Mouse (Mus musculus) ES-E14 (cell line): ENCODE results near the gene Olfr365. TPM values are rescaled to one million over a fixed set of nuclear protein-coding genes. Genes with fewer than 3 reads are reported as not detected.

ENCODE experiments used
- DNase-seq: peaks from one replicate; pipeline ENCODE4 v3.0.0-alpha.2; 2013; ENCODE audit warnings: low read depth, low spot score
- H3K27ac ChIP-seq: 2 replicates; pipeline ENCODE4 v1.5.1; 2012; ENCODE audit warnings: low read depth, mild to moderate bottlenecking, low read length, moderate library complexity, mixed read lengths; ENCODE audit not compliant: poor library complexity, insufficient read depth, severe bottlenecking
- H3K36me3 ChIP-seq: 2 replicates; pipeline ENCODE4 v1.6.1; 2012; ENCODE audit warnings: mild to moderate bottlenecking, low read length, moderate library complexity, mixed read lengths; ENCODE audit not compliant: control insufficient read depth, poor library complexity, insufficient read depth, severe bottlenecking
- H3K4me1 ChIP-seq, 2 experiments: fragments of 150-350 bp in 1 of 2; sonication (generic) in 1 of 2; 2 replicates each; pipeline ENCODE4 v1.6.1; 2012; ENCODE audit warnings: low read length in 2 of 2, mild to moderate bottlenecking in 1 of 2, mixed read lengths in 1 of 2; ENCODE audit not compliant: control insufficient read depth in 2 of 2, insufficient read depth in 2 of 2, poor library complexity in 1 of 2
- H3K4me3 ChIP-seq, 2 experiments: fragments of 150-350 bp in 1 of 2; sonication (generic) in 1 of 2; 2 replicates each; pipeline ENCODE4 v1.5.1; 2012; ENCODE audit warnings: low read length in 2 of 2, low read depth in 1 of 2, mild to moderate bottlenecking in 1 of 2, mixed read lengths in 1 of 2; ENCODE audit not compliant: insufficient read depth in 1 of 2, poor library complexity in 1 of 2, severe bottlenecking in 1 of 2
- H3K9ac ChIP-seq: 2 replicates; pipeline ENCODE4 v1.6.1; 2012; ENCODE audit warnings: low read depth, mild to moderate bottlenecking, low read length, mixed read lengths; ENCODE audit not compliant: poor library complexity, insufficient read depth, severe bottlenecking
- H3K9me3 ChIP-seq: fragments of 150-350 bp; sonication (generic); 2 replicates; pipeline ENCODE4 v1.6.1; 2012; ENCODE audit warnings: low read depth, mild to moderate bottlenecking, low read length; ENCODE audit not compliant: control insufficient read depth, insufficient read depth
- CHD2 ChIP-seq: IDR thresholded peaks from 2 replicates; pipeline ENCODE4 v1.6.1; 2014; ENCODE audit warnings: mild to moderate bottlenecking, low read depth, low read length, inconsistent platforms
- HCFC1 ChIP-seq: IDR thresholded peaks from 2 replicates; pipeline ENCODE4 v1.6.1; 2012; ENCODE audit warnings: low read length, inconsistent platforms, borderline replicate concordance; ENCODE audit not compliant: insufficient read depth
- MAFK ChIP-seq: IDR thresholded peaks from 2 replicates; pipeline ENCODE4 v1.6.1; 2014; ENCODE audit warnings: mild to moderate bottlenecking, low read depth, low read length, inconsistent platforms; ENCODE audit not compliant: insufficient read depth
- ZC3H11A ChIP-seq: IDR thresholded peaks from 2 replicates; pipeline ENCODE4 v1.6.1; 2012; ENCODE audit warnings: low read depth, mild to moderate bottlenecking, inconsistent platforms, low read length, borderline replicate concordance
- ZNF384 ChIP-seq: IDR thresholded peaks from 2 replicates; pipeline ENCODE4 v1.6.1; 2012; ENCODE audit warnings: low read depth, low read length, inconsistent platforms
- in situ Hi-C, 2 experiments: fragments of 600-800 bp; cut with MboI; formaldehyde crosslinking; loops; one replicate each; pipeline ENCODE4 v1.15.1; 2025; ENCODE audit warnings: low sequenced_read_pairs in 2 of 2, inconsistent platforms in 1 of 2; ENCODE audit not compliant: unreplicated experiment in 2 of 2
- total RNA-seq: library from RNA; depleted of rRNA; stranded (reverse); fragments of 300-350 nt; gene quantifications from 2 replicates; pipeline ENCODE4 v1.2.3, GENCODE M21; 2012; rRNA removed

The Olfr365 gene
- not detected in 2 replicates for total RNA-seq

GRCm38 (mm10) chr2:37187898-37188297 lies at the start of gene Olfr365:
Olfr365 (plus strand) TSS chr2:37188198.
- no peaks in the 10 kb centered on the region for H3K9me3 ChIP-seq
- no peaks in the 10 kb centered on the region for H3K36me3 ChIP-seq
- no peak for DNase-seq
- H3K9ac ChIP-seq: no peak within 1 kb of the TSS
- H3K4me3 ChIP-seq: no peak within 1 kb of the TSS
- H3K4me1 ChIP-seq: no peaks in the 10 kb centered on the region
- in situ Hi-C loops: no loop called here
- TF ChIP-seq HCFC1: no peak
- TF ChIP-seq CHD2: no peak
- no peak for TF ChIP-seq MAFK
- no peak for TF ChIP-seq ZNF384
- TF ChIP-seq ZC3H11A: no peak
- H3K27ac ChIP-seq: no peak within 1 kb of the TSS

GRCm38 (mm10) chr2:37139022-37139421 lies 49.0 kb upstream of the Olfr365 start, which contains the start of gene Olfr364-ps1:
Olfr364-ps1 (plus strand) TSS chr2:37139322.
- H3K4me1 ChIP-seq: no peaks in the 10 kb centered on the region
- no peaks in the 10 kb centered on the region for H3K36me3 ChIP-seq
- in situ Hi-C loops: no loop called here
- no peak within 1 kb of the TSS for H3K9ac ChIP-seq
- no peak within 1 kb of the TSS for H3K4me3 ChIP-seq
- TF ChIP-seq CHD2 (no peak), ZC3H11A (no peak), HCFC1 (no peak), ZNF384 (no peak), MAFK (no peak)
- no peaks in the 10 kb centered on the region for H3K9me3 ChIP-seq
- DNase-seq: no peak
- no peak within 1 kb of the TSS for H3K27ac ChIP-seq

GRCm38 (mm10) chr2:37211274-37211673 lies 23.3 kb downstream of the Olfr365 start, which contains the start of gene Olfr366:
Olfr366 (plus strand) TSS chr2:37211574.
- in situ Hi-C loops: no loop called here
- Histone ChIP-seq H3K4me1 (no peaks in the 10 kb centered on the region), H3K27ac (no peak within 1 kb of the TSS), H3K36me3 (no peaks in the 10 kb centered on the region), H3K9ac (no peak within 1 kb of the TSS), H3K4me3 (no peak within 1 kb of the TSS), H3K9me3 (no peaks in the 10 kb centered on the region)
- no peak for TF ChIP-seq ZC3H11A
- TF ChIP-seq CHD2: no peak
- TF ChIP-seq ZNF384: no peak
- no peak for DNase-seq

Other genes starting within 250 kb of the Olfr365 start
- not detected in 2 replicates for gene Olfr357, start 194.4 kb upstream of the Olfr365 start, total RNA-seq
- gene Olfr358, start 178.9 kb upstream of the Olfr365 start, total RNA-seq: not detected in 2 replicates
- gene Olfr360, start 122.5 kb upstream of the Olfr365 start, total RNA-seq: not detected in 2 replicates
- gene Olfr361, start 98.9 kb upstream of the Olfr365 start, total RNA-seq: not detected in 2 replicates
- gene Olfr362, start 70.3 kb upstream of the Olfr365 start, total RNA-seq: not detected in 2 replicates
- gene Olfr364-ps1, start 48.9 kb upstream of the Olfr365 start, total RNA-seq: not detected in 2 replicates
- gene Olfr366, start 23.4 kb downstream of the Olfr365 start, total RNA-seq: not detected in 2 replicates
- not detected in 2 replicates for gene Olfr368, start 138.3 kb downstream of the Olfr365 start, total RNA-seq
- gene Pdcl, start 171.1 kb downstream of the Olfr365 start, total RNA-seq: 30.5 and 35.1 TPM in 2 replicates
- 40.5 and 41.5 TPM in 2 replicates for gene Rc3h2, start 234.7 kb downstream of the Olfr365 start, total RNA-seq